Mouse (Mus musculus) bone marrow macrophage, adult 2 months (primary cell): ENCODE results near the gene Sowahb.

Source experiments
- CTCF ChIP-seq: IDR thresholded peaks from 2 replicates; pipeline ENCODE4 v1.5.1; 2012; ENCODE audit warnings: low read depth, mild to moderate bottlenecking, low read length, moderate library complexity
- POLR2A ChIP-seq: IDR thresholded peaks from 2 replicates; pipeline ENCODE4 v1.6.1; 2012; ENCODE audit warnings: mild to moderate bottlenecking, low read depth, low read length, borderline replicate concordance

GRCm38 (mm10) chr5:93092147-93092781 lies 47.4 kb upstream of the Sowahb start:
- TF ChIP-seq POLR2A (no peak), CTCF (no peak)
